Mouse (Mus musculus) lung, adult 2 months (tissue): Measurements from ENCODE around the gene Syap1. TPM values are rescaled to one million over a fixed set of nuclear protein-coding genes. Genes with fewer than 3 reads are reported as not detected.
"Not testable (repeated sequence)": the region's sequence is repeated elsewhere in the genome, so short reads cannot be mapped to it uniquely, and the experiment has no call there.

ENCODE experiments used
- DNase-seq: peaks from one replicate; pipeline ENCODE4 v3.0.0; 2022
- H3K4me1 ChIP-seq: fragments of 200-500 bp; 2 replicates; pipeline ENCODE4 v1.6.1; 2011; ENCODE audit warnings: low read length; ENCODE audit not compliant: control insufficient read depth, insufficient read depth
- H3K4me3 ChIP-seq: fragments of 200-500 bp; replicated peaks from 2 replicates; pipeline ENCODE3; 2011; ENCODE audit warnings: low read depth, mild to moderate bottlenecking, control low read depth, low read length; ENCODE audit errors: extremely low read depth
- CTCF ChIP-seq: fragments of 200-500 bp; IDR thresholded peaks from 2 replicates; pipeline ENCODE4 v1.5.1; 2011; ENCODE audit warnings: mild to moderate bottlenecking, low read length, control low read depth; ENCODE audit not compliant: insufficient read depth
- POLR2A ChIP-seq: fragments of 200-500 bp; IDR thresholded peaks from 2 replicates; pipeline ENCODE4 v1.6.1; 2011; ENCODE audit warnings: low read depth, mild to moderate bottlenecking, control low read depth, low read length, borderline replicate concordance; ENCODE audit errors: extremely low read depth
- WGBS: fragments of 180-500 bp; shearing (Covaris S2); methylation state at CpG from one replicate; pipeline ENCODE4 v1.1.7; 2018; 5-methylcytosine and 5-hydroxymethylcytosine counted together
- polyA plus RNA-seq: library from polyadenylated mRNA; depleted of rRNA; stranded (reverse); fragments of >200 nt; gene quantifications from 2 replicates; pipeline ENCODE4 v1.2.3, GENCODE M21; 2012; rRNA removed

The Syap1 gene
- polyA plus RNA-seq = 11.5 and 15.6 TPM in 2 replicates

- no peaks in the 10 kb centered on the region; the same call in none of the 2 replicates for H3K4me1 ChIP-seq
- DNase-seq = peak; percentile 82
- H3K4me3 ChIP-seq = peak within 1 kb of the TSS; percentile 69
- TF ChIP-seq CTCF (no peak), POLR2A (peak; percentile 76; the same call in 1 of the 2 replicates)
- WGBS = 32% methylated on average over 35 of the region's 47 CpGs
Observed at GRCm38 (mm10) chrX:162887931-162888511, at the start of gene Syap1. TSS of gene Syap1 (minus strand) at chrX:162888447.

DNA sequence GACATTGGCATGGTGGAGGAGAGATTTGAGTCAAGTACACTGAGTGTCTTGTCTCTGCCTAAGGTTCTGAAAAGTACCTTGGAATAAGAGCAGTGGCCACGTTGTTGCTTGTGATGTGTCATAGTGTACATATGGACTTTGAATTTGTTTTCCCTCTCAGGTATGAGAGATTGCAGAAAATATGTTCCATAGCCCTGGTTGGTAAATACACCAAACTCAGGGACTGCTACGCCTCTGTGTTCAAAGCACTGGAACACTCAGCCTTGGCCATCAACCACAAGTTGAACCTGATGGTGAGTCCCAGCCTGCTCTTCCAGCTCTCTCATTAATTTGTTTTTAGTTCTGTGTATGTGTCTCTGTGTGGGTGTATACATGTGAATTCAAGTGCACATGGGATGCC is 43.2 kb upstream of the Syap1 start:
- Histone ChIP-seq H3K4me1 (no peaks in the 10 kb centered on the region), H3K4me3 (no peak overlapping the region)
- no peak for DNase-seq
- 81% methylated on average over 2 of the region's 2 CpGs for WGBS
- TF ChIP-seq CTCF (no peak), POLR2A (no peak)

DNA sequence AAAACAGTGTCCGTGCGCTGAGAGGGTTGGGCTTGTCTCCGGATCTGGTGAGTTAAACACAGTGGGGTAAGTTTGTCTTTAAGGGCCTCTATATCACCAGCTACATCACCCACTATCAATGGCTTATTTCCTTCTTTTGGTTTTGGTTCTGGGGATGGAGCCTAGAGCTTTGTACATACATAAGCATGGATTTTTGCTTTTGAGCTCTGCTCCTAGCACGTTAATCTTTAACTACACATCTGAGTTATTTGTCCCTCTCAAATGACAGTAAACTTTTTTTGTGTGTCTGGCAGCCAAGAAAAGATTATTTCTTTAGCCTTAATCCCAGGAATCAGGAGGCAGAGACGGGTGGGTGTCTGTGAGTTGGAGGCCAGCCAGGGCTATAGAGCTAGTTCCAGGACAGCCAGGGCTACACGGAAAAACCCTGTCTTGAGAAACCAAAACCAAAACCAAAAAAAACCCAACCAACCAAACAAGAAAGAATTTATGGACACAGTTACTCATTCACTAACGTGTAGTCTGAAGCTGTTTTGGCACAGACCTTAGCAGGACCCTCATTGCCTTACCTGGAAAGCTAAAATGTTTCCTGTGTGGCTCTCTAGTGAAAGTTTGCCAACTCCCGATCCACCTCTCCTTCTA is 33.4 kb upstream of the Syap1 start:
- TF ChIP-seq CTCF (no peak), POLR2A (no peak)
- no peak for DNase-seq
- Histone ChIP-seq H3K4me1 (no peaks in the 10 kb centered on the region), H3K4me3 (no peak overlapping the region)
- 64% methylated on average over 8 of the region's 8 CpGs for WGBS

DNA sequence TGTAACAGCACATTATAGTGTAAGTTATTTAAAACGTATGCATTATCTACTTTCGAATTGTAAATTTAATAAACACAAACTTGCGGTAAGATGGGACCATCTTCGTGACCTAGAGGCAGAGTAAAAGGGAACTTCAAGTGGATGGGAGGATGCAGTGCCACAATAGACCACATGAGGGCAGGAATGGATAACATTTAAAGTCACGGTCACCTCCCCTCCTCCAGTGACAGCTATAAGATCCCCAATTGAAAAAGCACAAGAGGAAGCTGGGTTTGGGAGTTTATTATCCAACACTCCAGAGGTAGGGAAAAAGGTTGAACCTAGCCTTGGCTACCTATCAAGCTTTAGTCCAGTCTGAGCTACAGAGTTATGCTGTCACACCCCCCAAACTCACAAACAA is 27.4 kb upstream of the Syap1 start:
- Histone ChIP-seq H3K4me1 (no peaks in the 10 kb centered on the region), H3K4me3 (no peak overlapping the region)
- peak; percentile 52 for DNase-seq
- no peak for TF ChIP-seq POLR2A
- TF ChIP-seq CTCF = peak; percentile 35; the same call in 1 of the 2 replicates
- 26% methylated on average over 5 of the region's 5 CpGs for WGBS

GRCm38 (mm10) chrX:162913651-162914050 is 25.4 kb upstream of the Syap1 start:
- H3K4me1 ChIP-seq = no peaks in the 10 kb centered on the region
- no peak for DNase-seq
- 96% methylated on average over 3 of the region's 3 CpGs for WGBS
- no peak for TF ChIP-seq POLR2A
- TF ChIP-seq CTCF = no peak
- H3K4me3 ChIP-seq = no peak overlapping the region

DNA sequence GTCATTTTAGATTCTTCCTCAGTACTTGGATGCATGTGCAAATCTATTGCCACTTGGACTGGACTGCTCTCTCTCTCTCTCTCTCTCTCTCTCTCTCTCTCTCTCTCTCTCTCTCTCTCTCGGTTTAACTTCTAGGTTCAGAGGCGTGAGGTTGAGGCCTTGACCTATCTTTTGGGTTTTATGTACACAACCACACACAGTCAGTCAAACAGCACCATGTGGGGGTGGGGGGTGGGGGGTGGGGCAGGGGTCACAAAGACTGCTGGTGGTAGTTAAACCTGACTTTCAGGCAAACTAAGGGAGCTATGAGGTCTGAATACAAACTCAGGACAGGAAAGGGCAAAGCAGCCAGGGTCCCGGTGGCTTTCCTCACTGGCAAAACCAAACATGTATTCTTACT is 19.3 kb upstream of the Syap1 start:
- Histone ChIP-seq H3K4me3 (no peak overlapping the region), H3K4me1 (no peaks in the 10 kb centered on the region; the same call in 1 of the 2 replicates)
- WGBS = 65% methylated on average over 3 of the region's 3 CpGs
- TF ChIP-seq CTCF (no peak), POLR2A (no peak)
- DNase-seq = no peak

GRCm38 (mm10) chrX:162902040-162902734 is 13.9 kb upstream of the Syap1 start:
- DNase-seq = peak; percentile 39
- TF ChIP-seq POLR2A = no peak
- TF ChIP-seq CTCF = no peak
- WGBS = 29% methylated on average over 29 of the region's 29 CpGs

GRCm38 (mm10) chrX:162901371-162902039 is 13.3 kb upstream of the Syap1 start:
- H3K4me1 ChIP-seq = no peaks in the 10 kb centered on the region; the same call in 1 of the 2 replicates
- peak overlapping the region; percentile 67 for H3K4me3 ChIP-seq
- TF ChIP-seq POLR2A (peak; percentile 30; the same call in 1 of the 2 replicates), CTCF (no peak)
- 33% methylated on average over 25 of the region's 25 CpGs for WGBS
- peak; percentile 54 for DNase-seq

More at GRCm38 (mm10) chrX:162902040-162902734, 13.9 kb upstream of the Syap1 start:
- Histone ChIP-seq H3K4me1 (no peaks in the 10 kb centered on the region; the same call in 1 of the 2 replicates), H3K4me3 (peak overlapping the region; percentile 67)

DNA sequence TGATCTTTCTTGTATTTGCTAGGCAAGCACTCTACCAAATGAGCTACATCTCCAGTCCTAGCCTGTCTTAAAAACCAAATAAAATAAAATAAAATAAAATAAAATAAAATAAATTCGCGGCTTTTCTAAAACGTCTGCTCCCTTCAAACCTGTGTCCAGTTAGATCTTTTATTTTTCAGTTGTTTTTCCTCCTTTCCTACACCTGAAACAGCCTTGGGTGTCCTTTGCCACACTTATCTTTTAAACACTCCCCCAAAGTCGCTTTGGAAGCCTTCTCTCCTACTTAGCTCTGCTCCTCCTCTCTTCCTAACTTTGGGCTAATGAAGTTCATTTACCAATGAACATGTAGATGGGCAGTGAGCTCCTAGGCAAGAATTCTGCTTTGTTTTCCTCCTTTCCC is 12.7 kb upstream of the Syap1 start, which contains the start of gene Ctps2:
TSS of gene Ctps2 (plus strand) at position 301 of the 400 bp plus-strand sequence.
- TF ChIP-seq CTCF (no peak), POLR2A (no peak)
- DNase-seq = no peak
- Histone ChIP-seq H3K4me3 (peak within 1 kb of the TSS; percentile 67), H3K4me1 (no peaks in the 10 kb centered on the region; the same call in 1 of the 2 replicates)
- WGBS = 32% methylated on average over 4 of the region's 4 CpGs

DNA sequence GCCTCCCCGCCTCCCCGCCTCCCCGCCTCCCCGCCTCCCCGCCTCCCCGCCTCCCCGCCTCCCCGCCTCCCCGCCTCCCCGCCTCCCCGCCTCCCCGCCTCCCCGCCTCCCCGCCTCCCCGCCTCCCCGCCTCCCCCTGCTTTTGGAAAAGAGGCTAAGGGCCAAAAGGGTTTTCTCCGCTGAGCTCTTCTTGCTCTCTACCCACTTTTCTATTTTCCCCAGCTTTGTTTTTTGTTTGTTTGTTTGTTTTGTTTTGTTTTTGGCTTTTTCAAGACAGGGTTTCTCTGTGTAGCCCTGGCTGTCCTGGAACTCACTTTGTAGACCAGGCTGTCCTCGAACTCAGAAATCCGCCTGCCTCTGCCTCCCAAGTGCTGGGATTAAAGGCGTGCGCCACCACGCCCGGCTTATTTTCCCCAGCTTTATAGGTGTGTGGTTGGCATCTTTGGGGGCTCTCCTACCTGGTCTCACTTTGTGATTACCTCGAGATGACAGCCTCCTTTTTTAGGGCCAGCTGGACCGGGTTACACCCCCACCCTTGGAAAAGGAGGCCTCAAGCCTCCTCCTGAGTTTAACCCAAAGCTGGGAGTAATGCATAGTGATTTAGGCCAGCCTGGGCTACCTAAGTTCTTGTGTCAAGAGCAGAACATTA is 452 bp upstream of the Syap1 start:
- H3K4me3 ChIP-seq, DNase-seq, H3K4me1 ChIP-seq: not testable (repeated sequence)
- 48% methylated on average over 17 of the region's 25 CpGs for WGBS
